Mouse (Mus musculus): ENCODE results near the gene Dnmt3c.

DNA sequence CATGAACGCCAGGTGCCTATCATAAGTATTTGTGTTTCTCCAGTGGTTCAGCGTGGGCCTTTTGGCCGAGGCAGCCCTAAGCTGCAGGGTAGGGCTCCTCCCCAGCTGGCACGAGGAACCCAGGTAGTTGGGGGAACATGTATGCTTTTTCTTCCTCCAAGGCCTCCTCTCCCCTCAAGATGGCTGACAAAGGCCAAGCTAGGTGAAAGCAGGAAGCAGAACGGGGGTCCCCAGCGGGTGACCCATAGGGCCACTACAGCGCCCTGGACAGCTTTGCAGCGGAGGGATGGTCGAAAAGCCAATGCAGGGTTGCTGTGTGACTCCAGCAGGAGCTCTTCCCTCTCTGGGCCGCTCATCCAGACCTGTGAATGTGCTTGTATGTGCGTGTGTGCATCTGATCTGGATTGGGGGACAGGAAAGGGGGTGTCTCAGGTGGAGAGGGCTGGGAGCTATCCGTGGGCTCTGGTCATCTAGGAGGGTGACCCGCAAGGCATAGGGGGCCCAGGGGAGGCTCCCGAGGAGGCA lies 47.6 kb upstream of the Dnmt3c start:
- TF ChIP-seq EP300 (IDR thresholded peaks at IDR 0.05; ENCODE audit: low read depth) (no peak), CTCF (IDR thresholded peaks at IDR 0.05; ENCODE audit: low read depth) (no peak)

All from heart, postnatal 0 days (tissue).